Mouse (Mus musculus) spleen, embryonic (tissue): ENCODE measurements around the gene Tex13b.
"Not testable (repeated sequence)": the region's sequence is repeated elsewhere in the genome, so short reads cannot be mapped to it uniquely, and the experiment has no call there.

Experiments used
- CTCF ChIA-PET: fragments of 350-600 bp; sonication (Branson Sonifier 250); formaldehyde crosslinking; loops from one replicate; lab custom pipeline; 2022; lab: Charles Lee

The Tex13b gene

DNA sequence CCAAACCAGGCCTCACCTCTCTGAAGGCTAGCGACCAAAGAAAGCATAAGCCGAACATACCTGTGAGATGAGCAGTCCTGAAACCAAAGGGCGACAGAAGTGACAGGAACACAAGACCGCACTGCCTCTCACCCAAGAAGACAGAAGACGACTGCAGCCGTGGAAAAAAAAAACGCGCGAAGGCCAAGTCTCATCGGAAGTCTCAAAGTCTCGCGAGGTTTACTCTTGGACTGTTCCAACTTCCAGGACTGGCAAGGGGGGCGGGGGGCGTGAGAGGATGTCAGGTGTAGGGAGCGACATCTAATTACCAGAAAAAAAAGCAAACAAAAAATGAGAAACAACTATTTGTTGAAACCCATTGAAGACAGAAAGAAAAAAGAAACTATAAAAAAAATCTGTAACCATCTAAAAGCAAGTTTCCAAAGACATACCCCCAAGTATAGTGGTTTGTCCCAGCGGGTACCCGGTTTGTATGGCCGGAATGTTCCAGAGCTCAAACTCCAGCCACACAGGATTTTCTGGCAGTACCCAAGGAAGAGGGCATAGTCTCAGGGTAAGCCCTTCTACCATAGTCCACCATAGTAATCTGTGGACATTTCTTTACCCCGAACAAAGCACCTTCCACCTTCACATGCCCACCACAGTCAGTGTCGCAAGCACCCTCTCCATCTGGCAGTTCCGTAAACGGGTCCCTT lies at the start of gene Tex13b:
Gene Tex13b (minus strand): TSS at position 122 of the 695 bp plus-strand sequence.
- CTCF ChIA-PET, result no interaction called here

DNA sequence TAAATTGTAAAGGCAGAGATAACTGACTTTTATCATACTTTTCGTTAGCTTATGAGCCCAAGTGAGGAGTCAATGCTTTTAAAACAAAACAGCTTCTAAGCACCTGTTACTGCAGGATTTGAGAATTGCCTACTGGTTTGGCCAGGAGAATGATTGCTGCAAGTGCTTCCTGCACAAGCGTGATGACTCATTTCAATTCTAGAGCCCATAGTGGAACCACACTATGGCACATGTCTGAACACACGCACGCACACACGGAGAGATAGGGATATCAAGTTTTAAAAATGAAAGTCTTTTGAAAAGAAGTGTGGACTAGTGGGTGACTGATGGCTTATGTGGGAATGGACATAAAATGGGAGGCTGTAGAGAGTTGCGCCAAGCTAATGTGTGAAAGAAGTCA lies 49.5 kb upstream of the Tex13b start:
- CTCF ChIA-PET, result no interaction called here

GRCm38 (mm10) chrX:140857445-140857844 lies 44.2 kb upstream of the Tex13b start:
- CTCF ChIA-PET, result no interaction called here

DNA sequence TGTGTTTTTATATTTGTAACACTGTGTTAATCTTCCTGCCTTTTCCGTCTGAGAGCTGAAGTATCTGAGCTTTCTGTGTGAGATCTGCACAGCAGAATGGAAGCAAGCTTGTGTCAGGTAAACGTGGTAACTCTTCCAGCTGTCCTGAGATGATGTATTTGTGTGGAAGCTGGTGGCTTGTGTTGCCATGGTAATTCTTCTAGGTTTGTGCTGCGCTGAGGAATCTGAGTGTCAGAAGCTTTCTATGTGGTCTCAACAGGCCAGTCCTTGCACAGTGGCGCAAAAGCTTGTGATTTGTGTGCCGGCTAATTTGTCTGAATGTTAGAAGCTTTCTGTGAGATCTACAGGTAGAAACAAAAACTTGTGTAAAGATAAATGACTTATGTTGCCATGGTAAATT lies 43.8 kb upstream of the Tex13b start:
- CTCF ChIA-PET, result not testable (repeated sequence)

DNA sequence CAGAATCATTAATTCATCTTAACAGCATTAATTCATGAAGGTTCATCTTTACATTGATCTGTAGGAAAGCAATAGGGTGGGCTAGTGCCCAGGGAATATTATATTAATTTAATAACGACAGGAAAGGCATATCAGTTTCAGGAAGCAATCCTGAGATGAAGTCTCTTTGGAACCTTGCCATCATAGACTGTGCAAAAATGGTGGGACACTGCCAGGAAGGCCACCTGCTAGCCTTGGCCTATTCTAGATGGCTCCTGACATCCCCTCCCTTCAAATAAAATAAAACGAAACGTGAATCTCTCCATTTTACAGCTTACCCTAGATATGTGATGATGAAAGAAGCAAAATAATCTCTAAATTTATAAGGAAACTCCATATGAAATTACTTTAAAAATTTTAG lies 41.3 kb upstream of the Tex13b start:
- CTCF ChIA-PET, result no interaction called here

DNA sequence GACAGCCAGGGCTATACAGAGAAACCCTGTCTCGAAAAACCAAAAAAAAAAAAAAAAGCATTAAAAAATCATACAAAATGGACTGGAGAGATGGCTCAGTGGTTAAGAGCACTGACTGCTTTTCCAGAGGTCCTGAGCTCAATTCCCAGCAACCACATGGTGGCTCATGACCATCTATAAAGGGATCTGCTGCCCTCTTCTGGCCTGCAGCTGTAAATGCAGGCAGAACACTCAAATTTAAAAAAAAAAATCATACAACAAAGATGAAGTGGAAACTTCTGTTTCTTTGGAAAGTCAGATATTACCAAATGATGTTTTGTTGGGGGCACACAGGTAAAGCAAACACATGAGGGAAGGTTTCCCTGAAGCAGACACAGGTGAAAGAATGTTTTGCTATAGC lies 32.2 kb upstream of the Tex13b start:
- CTCF ChIA-PET, result not testable (repeated sequence)

DNA sequence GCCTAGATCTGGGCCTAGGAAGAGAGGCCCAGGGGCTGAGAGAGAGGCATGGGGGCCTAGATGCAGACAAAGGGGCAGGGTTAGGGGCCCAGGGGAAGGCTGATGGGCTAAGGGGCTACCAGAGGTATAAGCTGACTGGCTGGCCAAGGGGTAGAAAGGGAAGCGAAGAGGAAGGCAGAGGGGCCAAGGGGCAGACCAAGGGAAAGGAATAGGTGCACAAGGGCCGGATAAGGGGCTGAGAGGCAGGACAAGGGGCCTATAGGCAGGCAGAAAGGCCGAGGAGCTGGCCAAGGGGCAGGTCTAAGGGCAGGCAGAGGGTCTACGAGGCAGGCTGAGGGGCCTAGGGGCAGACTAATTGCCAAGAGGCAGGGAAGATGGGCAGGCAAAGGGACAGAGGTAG lies 26.7 kb upstream of the Tex13b start:
- CTCF ChIA-PET, result no interaction called here

- CTCF ChIA-PET, result no interaction called here
Observed at GRCm38 (mm10) chrX:140838077-140838476, 24.8 kb upstream of the Tex13b start.

GRCm38 (mm10) chrX:140831706-140832105 lies 18.5 kb upstream of the Tex13b start:
- CTCF ChIA-PET, result no interaction called here

- CTCF ChIA-PET, result no interaction called here
Observed at GRCm38 (mm10) chrX:140822295-140822694, 9.1 kb upstream of the Tex13b start.

- CTCF ChIA-PET, result no interaction called here
Observed at GRCm38 (mm10) chrX:140805340-140805739, 7.9 kb downstream of the Tex13b start.

- CTCF ChIA-PET, result no interaction called here
Observed at GRCm38 (mm10) chrX:140769794-140770193, 43.4 kb downstream of the Tex13b start.
